ENCODE assay signal across 18 mouse cellular contexts in genomic region chr10:8825874-8826273, GRCm38 (mm10). TPM values are rescaled to one million over a fixed set of nuclear protein-coding genes. Genes with fewer than 3 reads are reported as not detected.
DNase-seq lines count a peak whose midpoint lies in the region; ATAC-seq and TF ChIP-seq lines count a peak whose summit lies in the region.
"Had no signal": no experiment of that assay in that cellular context is flagged by ENCODE, and none has a peak within 500 bp of the region (broad histone marks: within the 10 kb centered on the region; RNA-seq: fewer than 3 reads in every experiment).

No protein-coding gene starts in this region.

- H3K9ac ChIP-seq in hindbrain, postnatal 0 days (replicated peaks; ENCODE audit: low read length) = no peak overlapping the region
- H3K9ac ChIP-seq in hindbrain, embryonic 13.5 days = no peak overlapping the region
- H3K9ac ChIP-seq in forebrain, embryonic 12.5 days = no peak overlapping the region
- no peak overlapping the region for H3K9ac ChIP-seq in forebrain, postnatal 0 days
- H3K9ac ChIP-seq in midbrain, embryonic 15.5 days = no peak overlapping the region
- H3K9ac ChIP-seq: liver, embryonic 15.5 days; stomach, embryonic 15.5 days had no signal

- H3K27ac ChIP-seq in hindbrain, postnatal 0 days = no peak overlapping the region
- no peak overlapping the region for H3K27ac ChIP-seq in hindbrain, embryonic 13.5 days
- H3K27ac ChIP-seq in forebrain, embryonic 12.5 days = no peak overlapping the region
- no peak overlapping the region for H3K27ac ChIP-seq in forebrain, postnatal 0 days (ENCODE audit: low read depth, low read length)
- no peak overlapping the region; the same call in 1 of the 2 replicates for H3K27ac ChIP-seq in midbrain, embryonic 15.5 days
- H3K27ac ChIP-seq: gastrocnemius, adult 2 months; liver, embryonic 15.5 days; stomach, embryonic 15.5 days had no signal

- TF ChIP-seq POLR2A in lung, adult 2 months (IDR thresholded peaks at IDR 0.05; ENCODE audit: borderline replicate concordance, extremely low read depth, low read depth, low read length) = no peak

- H3K9me3 ChIP-seq in hindbrain, postnatal 0 days (ENCODE audit: low read length) = no peaks in the 10 kb centered on the region
- H3K9me3 ChIP-seq in hindbrain, embryonic 13.5 days = no peaks in the 10 kb centered on the region
- H3K9me3 ChIP-seq in forebrain, embryonic 12.5 days = no peaks in the 10 kb centered on the region
- no peaks in the 10 kb centered on the region for H3K9me3 ChIP-seq in forebrain, postnatal 0 days (ENCODE audit: low read length)
- H3K9me3 ChIP-seq in midbrain, embryonic 15.5 days = no peaks in the 10 kb centered on the region
- H3K9me3 ChIP-seq: liver, embryonic 15.5 days; stomach, embryonic 15.5 days had no signal

- peak; percentile 62 for DNase-seq in hindbrain, postnatal 0 days (ENCODE audit: low spot score)
- no peak for DNase-seq in forebrain, postnatal 0 days
- DNase-seq in frontal cortex, adult 2 months (ENCODE audit: extremely low spot score in 1 of 2, low spot score in 1 of 2) = no peak
- no peak for DNase-seq in lung, adult 2 months
- DNase-seq: adrenal gland, postnatal 36 days; gastrocnemius, adult 2 months; heart, adult 18-20 months; heart, postnatal 4 days; kidney, adult 11 months; lung, postnatal 36 days had no signal

- WGBS in hindbrain, postnatal 0 days = 40% methylated on average over 9 of the region's 9 CpGs
- WGBS in hindbrain, embryonic 13.5 days = 60% methylated on average over 9 of the region's 9 CpGs
- 37% methylated on average over 9 of the region's 9 CpGs for WGBS in forebrain, embryonic 12.5 days
- WGBS in forebrain, postnatal 0 days = 23% methylated on average over 9 of the region's 9 CpGs
- WGBS in midbrain, embryonic 15.5 days = 34% methylated on average over 9 of the region's 9 CpGs
- WGBS in lung, adult 2 months = 89% methylated on average over 9 of the region's 9 CpGs

- H3K4me2 ChIP-seq in hindbrain, postnatal 0 days (ENCODE audit: low read depth, low read length) = no peak overlapping the region
- no peak overlapping the region for H3K4me2 ChIP-seq in hindbrain, embryonic 13.5 days
- 0 out of 2 replicates have a peak overlapping the region, but pooled peaks have one; percentile 1 for H3K4me2 ChIP-seq in forebrain, embryonic 12.5 days
- no peak overlapping the region for H3K4me2 ChIP-seq in forebrain, postnatal 0 days (ENCODE audit: low read depth)
- H3K4me2 ChIP-seq in midbrain, embryonic 15.5 days = no peak overlapping the region
- H3K4me2 ChIP-seq: liver, embryonic 15.5 days; stomach, embryonic 15.5 days had no signal

- ATAC-seq in hindbrain, postnatal 0 days = peak; percentile 52
- ATAC-seq in hindbrain, embryonic 13.5 days (ENCODE audit: low FRiP score) = no peak
- peak; percentile 78 for ATAC-seq in forebrain, embryonic 12.5 days (ENCODE audit: low FRiP score)
- peak; percentile 68 for ATAC-seq in forebrain, postnatal 0 days
- peak; percentile 27; the same call in 1 of the 2 replicates for ATAC-seq in midbrain, embryonic 15.5 days (replicated peaks)
- ATAC-seq: CD4-positive, CD25-positive, alpha-beta regulatory T cell, adult 4 months had no signal

- no peak overlapping the region for H3K4me3 ChIP-seq in hindbrain, postnatal 0 days (ENCODE audit: low read length)
- H3K4me3 ChIP-seq in hindbrain, embryonic 13.5 days = no peak overlapping the region
- no peak overlapping the region for H3K4me3 ChIP-seq in forebrain, embryonic 12.5 days (replicated peaks)
- H3K4me3 ChIP-seq in forebrain, postnatal 0 days (ENCODE audit: low read depth, low read length) = no peak overlapping the region
- H3K4me3 ChIP-seq in midbrain, embryonic 15.5 days = no peak overlapping the region
- H3K4me3 ChIP-seq in lung, adult 2 months (replicated peaks; ENCODE audit: extremely low read depth, low read depth, low read length) = no peak overlapping the region
- H3K4me3 ChIP-seq: gastrocnemius, adult 2 months; layer of hippocampus, adult 2 months; liver, embryonic 15.5 days; myocyte; stomach, embryonic 15.5 days had no signal

- 0 out of 2 replicates have a peak, but pooled peaks cover 6% of the 10 kb centered on the region for H3K4me1 ChIP-seq in hindbrain, postnatal 0 days (ENCODE audit: insufficient read depth, low read length)
- H3K4me1 ChIP-seq in hindbrain, embryonic 13.5 days (replicated peaks) = no peaks in the 10 kb centered on the region
- H3K4me1 ChIP-seq in forebrain, embryonic 12.5 days = peaks cover 10% of the 10 kb centered on the region
- no peaks in the 10 kb centered on the region for H3K4me1 ChIP-seq in forebrain, postnatal 0 days (ENCODE audit: insufficient read depth)
- peaks cover 9% of the 10 kb centered on the region for H3K4me1 ChIP-seq in midbrain, embryonic 15.5 days
- peaks cover 7% of the 10 kb centered on the region for H3K4me1 ChIP-seq in lung, adult 2 months (ENCODE audit: control insufficient read depth, insufficient read depth, low read length)
- H3K4me1 ChIP-seq: liver, embryonic 15.5 days had no signal

- no peak for TF ChIP-seq CTCF in hindbrain, postnatal 0 days (IDR thresholded peaks at IDR 0.05; ENCODE audit: low read depth)
- TF ChIP-seq CTCF in forebrain, postnatal 0 days (IDR thresholded peaks at IDR 0.05; ENCODE audit: low read depth) = no peak
- TF ChIP-seq CTCF in lung, adult 2 months (IDR thresholded peaks at IDR 0.05; ENCODE audit: insufficient read depth, low read length) = no peak

- no peaks in the 10 kb centered on the region for H3K27me3 ChIP-seq in hindbrain, postnatal 0 days (ENCODE audit: insufficient read depth, low read length)
- no peaks in the 10 kb centered on the region for H3K27me3 ChIP-seq in hindbrain, embryonic 13.5 days
- peaks cover 5% of the 10 kb centered on the region; the same call in 1 of the 2 replicates for H3K27me3 ChIP-seq in forebrain, embryonic 12.5 days
- H3K27me3 ChIP-seq in forebrain, postnatal 0 days (ENCODE audit: insufficient read depth, low read length) = no peaks in the 10 kb centered on the region
- no peaks in the 10 kb centered on the region for H3K27me3 ChIP-seq in midbrain, embryonic 15.5 days (replicated peaks)
- H3K27me3 ChIP-seq: liver, embryonic 15.5 days; stomach, embryonic 15.5 days had no signal

- no peaks in the 10 kb centered on the region for H3K36me3 ChIP-seq in hindbrain, postnatal 0 days (ENCODE audit: insufficient read depth, low read length)
- H3K36me3 ChIP-seq in hindbrain, embryonic 13.5 days = no peaks in the 10 kb centered on the region
- no peaks in the 10 kb centered on the region for H3K36me3 ChIP-seq in forebrain, embryonic 12.5 days (replicated peaks)
- no peaks in the 10 kb centered on the region for H3K36me3 ChIP-seq in forebrain, postnatal 0 days (ENCODE audit: insufficient read depth)
- no peaks in the 10 kb centered on the region for H3K36me3 ChIP-seq in midbrain, embryonic 15.5 days (replicated peaks)
- H3K36me3 ChIP-seq: liver, embryonic 15.5 days; stomach, embryonic 15.5 days had no signal

RNA-seq across cellular contexts. Expression of gene Sash1, which starts 60.0 kb away (rescaled TPM):
- 50.8 and 60.0 TPM in 2 replicates for total RNA-seq in hindbrain, postnatal 0 days (2014; rRNA removed)
- 7.2 and 7.4 TPM in 2 replicates for polyA plus RNA-seq in hindbrain, postnatal 0 days (2015; fragmentation: Nextera tagmentation; extraction: Ambion mirVana)
- 4.3 and 4.4 TPM in 2 replicates for polyA plus RNA-seq in hindbrain, embryonic 13.5 days (2015; fragmentation: Nextera tagmentation; extraction: Ambion mirVana)
- polyA plus RNA-seq in forebrain, embryonic 12.5 days (2016; fragmentation: Nextera tagmentation; extraction: Ambion mirVana) = 3.0 and 4.6 TPM in 2 replicates
- 24.8 and 33.3 TPM in 2 replicates for total RNA-seq in forebrain, postnatal 0 days (2014; rRNA removed)
- 2.2 and 3.6 TPM in 2 replicates for polyA plus RNA-seq in forebrain, postnatal 0 days (2015; fragmentation: Nextera tagmentation; extraction: Ambion mirVana)
- 3.1 and 3.3 TPM in 2 replicates for polyA plus RNA-seq in midbrain, embryonic 15.5 days (2015; fragmentation: Nextera tagmentation; extraction: Ambion mirVana)
- polyA plus RNA-seq in frontal cortex, adult 2 months (2012; rRNA removed) = 34.4 and 35.6 TPM in 2 replicates
- polyA plus RNA-seq in lung, adult 2 months (2012; rRNA removed) = 34.9 and 38.6 TPM in 2 replicates
- polyA plus RNA-seq: CD4-positive, CD25-positive, alpha-beta regulatory T cell, adult 4 months had no signal
